Mouse (Mus musculus) lung, embryonic 16.5 days (tissue): ENCODE measurements around the gene Olfr155. TPM values are rescaled to one million over a fixed set of nuclear protein-coding genes. Genes with fewer than 3 reads are reported as not detected.

ENCODE experiments used
- polyA plus RNA-seq: library from polyadenylated mRNA; unstranded; fragments of >200 nt; fragmentation: Nextera tagmentation; extraction: Ambion mirVana; gene quantifications from 2 replicates; pipeline ENCODE4 v1.2.1, GENCODE M21; 2015

The Olfr155 gene
- polyA plus RNA-seq, 1 experiment from 2014 or later = not detected

Other genes starting within 250 kb of the Olfr155 start
- gene Npr2, start 219.6 kb upstream of the Olfr155 start, polyA plus RNA-seq = 11.1 and 11.6 TPM in 2 replicates
- 9.0 and 9.6 TPM in 2 replicates for gene Spag8, start 198.0 kb upstream of the Olfr155 start, polyA plus RNA-seq
- 120 and 127 TPM in 2 replicates for gene Hint2, start 195.1 kb upstream of the Olfr155 start, polyA plus RNA-seq
- gene Tmem8b, start 182.6 kb upstream of the Olfr155 start, polyA plus RNA-seq = 4.8 and 5.4 TPM in 2 replicates
- gene Fam221b, start 182.4 kb upstream of the Olfr155 start, polyA plus RNA-seq = 2.2 and 2.8 TPM in 2 replicates
- gene Olfr70, start 150.8 kb upstream of the Olfr155 start, polyA plus RNA-seq = not detected in 2 replicates
- 0.08 and 0.16 TPM in 2 replicates for gene Olfr71, start 141.3 kb upstream of the Olfr155 start, polyA plus RNA-seq
- gene Hrct1, start 124.4 kb upstream of the Olfr155 start, polyA plus RNA-seq = 2.0 and 2.9 TPM in 2 replicates
- 1.2 and 2.1 TPM in 2 replicates for gene Spaar, start 121.5 kb upstream of the Olfr155 start, polyA plus RNA-seq
- not detected in 2 replicates for gene Olfr159, start 80.6 kb upstream of the Olfr155 start, polyA plus RNA-seq
- not detected in 2 replicates for gene Olfr156, start 27.7 kb upstream of the Olfr155 start, polyA plus RNA-seq
- gene Olfr157, start 11.4 kb upstream of the Olfr155 start, polyA plus RNA-seq = not detected in 2 replicates
- 24.1 and 25.2 TPM in 2 replicates for gene Reck, start 24.0 kb downstream of the Olfr155 start, polyA plus RNA-seq
- 57.8 and 59.6 TPM in 2 replicates for gene Glipr2, start 105.8 kb downstream of the Olfr155 start, polyA plus RNA-seq
- gene Ccin, start 131.9 kb downstream of the Olfr155 start, polyA plus RNA-seq = not detected in 2 replicates
- gene Clta, start 152.9 kb downstream of the Olfr155 start, polyA plus RNA-seq = 186 and 199 TPM in 2 replicates
- gene Gne, start 232.6 kb downstream of the Olfr155 start, polyA plus RNA-seq = 47.9 TPM in 2 replicates